Mouse (Mus musculus): Measurements from ENCODE around the gene Alcam. TPM values are rescaled to one million over a fixed set of nuclear protein-coding genes. Genes with fewer than 3 reads are reported as not detected.
A peak's percentile ranks its signal among the peaks of the same experiment; 100 is the strongest.

Gene Alcam
- total RNA-seq, 2 experiments from 2014 or later: 26.3 to 34.3 TPM

GRCm38 (mm10) chr16:52443635-52444505 is 10.0 kb downstream of the Alcam start:
- no peak for ATAC-seq (replicated peaks; ENCODE audit: poor library complexity)

GRCm38 (mm10) chr16:52443055-52443454 is 10.8 kb downstream of the Alcam start:
- no peak for ATAC-seq (replicated peaks; ENCODE audit: poor library complexity)

DNA sequence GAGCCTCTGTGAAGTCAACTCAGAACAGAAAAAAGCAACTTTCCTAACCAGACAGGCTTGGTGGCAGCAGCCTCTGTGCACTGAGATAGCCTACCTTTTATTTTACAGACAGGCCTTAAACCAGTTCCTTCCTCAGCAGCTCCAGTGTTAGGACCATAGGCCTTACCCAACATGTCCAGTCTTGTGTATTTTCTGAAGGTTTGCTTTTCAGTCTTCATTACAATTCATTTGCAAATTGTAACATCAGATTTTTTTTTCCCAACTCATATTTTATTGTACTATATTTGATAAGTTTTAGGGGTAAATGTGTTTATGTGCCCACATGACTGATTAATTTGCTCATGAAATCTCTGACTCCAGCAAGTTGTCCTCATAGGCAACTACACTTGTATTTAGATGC is 14.3 kb downstream of the Alcam start:
- no peak for ATAC-seq (replicated peaks; ENCODE audit: poor library complexity)

GRCm38 (mm10) chr16:52439007-52439406 is 14.9 kb downstream of the Alcam start:
- no peak for ATAC-seq (replicated peaks; ENCODE audit: poor library complexity)

- no peak for ATAC-seq (replicated peaks; ENCODE audit: poor library complexity)
Measured at GRCm38 (mm10) chr16:52438216-52438904, 15.5 kb downstream of the Alcam start.

GRCm38 (mm10) chr16:52433189-52433588 is 20.7 kb downstream of the Alcam start:
- ATAC-seq (replicated peaks; ENCODE audit: poor library complexity): no peak

GRCm38 (mm10) chr16:52432072-52432471 is 21.8 kb downstream of the Alcam start:
- no peak for ATAC-seq (replicated peaks; ENCODE audit: poor library complexity)

DNA sequence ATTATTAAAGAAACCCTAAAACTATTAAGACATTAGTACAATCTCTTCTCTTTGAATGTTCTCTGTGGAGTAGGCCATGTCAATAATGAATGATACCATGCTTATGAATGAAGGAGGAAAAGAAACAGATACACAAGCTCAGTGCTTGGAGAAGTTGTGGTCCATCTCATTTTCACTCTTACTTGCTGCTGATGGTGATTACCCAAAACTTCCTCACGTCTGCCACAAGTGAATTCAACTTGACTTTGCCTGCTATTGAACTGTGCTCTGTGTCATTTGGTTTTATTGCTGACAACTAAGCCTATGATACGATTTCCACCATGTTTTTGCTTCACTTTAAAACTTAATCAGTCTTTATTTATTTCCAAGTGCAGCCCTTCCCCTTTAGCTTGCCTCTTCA is 22.3 kb downstream of the Alcam start:
- ATAC-seq (replicated peaks; ENCODE audit: poor library complexity): peak; percentile 42

DNA sequence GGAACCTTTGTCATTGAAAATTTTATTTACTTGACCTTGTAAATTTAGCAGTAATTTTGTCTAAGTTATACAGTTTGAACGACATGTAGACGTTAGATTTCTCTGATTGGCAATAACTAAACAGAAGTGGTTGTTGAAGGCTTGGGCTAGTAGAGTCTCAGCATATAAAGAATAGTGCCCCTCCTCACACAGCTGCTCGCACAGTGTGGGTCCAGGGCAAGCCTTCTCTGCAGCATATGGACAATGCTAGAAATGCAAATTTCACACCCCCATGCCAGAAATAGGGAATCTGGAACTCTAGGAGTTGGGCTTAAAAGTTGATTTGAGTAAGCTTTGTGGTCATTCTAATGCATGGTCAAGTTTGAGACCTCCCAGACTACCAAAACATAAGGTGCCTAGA is 23.8 kb downstream of the Alcam start:
- no peak for ATAC-seq (replicated peaks; ENCODE audit: poor library complexity)

DNA sequence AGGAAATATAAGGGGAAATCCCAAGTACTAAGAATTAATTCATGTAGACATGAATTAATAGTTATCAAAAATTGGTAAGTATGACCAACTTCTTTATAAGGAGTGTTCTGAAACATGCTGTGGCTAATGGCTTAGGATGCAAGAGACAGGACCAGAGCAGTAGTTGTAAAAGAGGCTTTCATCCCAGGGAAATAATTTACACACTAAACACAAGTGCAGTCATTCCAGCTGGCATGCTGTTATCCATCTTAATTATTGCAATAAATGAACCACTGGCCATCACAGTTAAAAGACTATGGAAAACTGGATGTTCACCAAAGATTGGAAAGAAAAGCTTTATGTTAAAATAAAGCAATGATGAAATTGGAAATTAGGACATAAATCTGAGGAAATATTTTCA is 24.2 kb downstream of the Alcam start:
- no peak for ATAC-seq (replicated peaks; ENCODE audit: poor library complexity)

DNA sequence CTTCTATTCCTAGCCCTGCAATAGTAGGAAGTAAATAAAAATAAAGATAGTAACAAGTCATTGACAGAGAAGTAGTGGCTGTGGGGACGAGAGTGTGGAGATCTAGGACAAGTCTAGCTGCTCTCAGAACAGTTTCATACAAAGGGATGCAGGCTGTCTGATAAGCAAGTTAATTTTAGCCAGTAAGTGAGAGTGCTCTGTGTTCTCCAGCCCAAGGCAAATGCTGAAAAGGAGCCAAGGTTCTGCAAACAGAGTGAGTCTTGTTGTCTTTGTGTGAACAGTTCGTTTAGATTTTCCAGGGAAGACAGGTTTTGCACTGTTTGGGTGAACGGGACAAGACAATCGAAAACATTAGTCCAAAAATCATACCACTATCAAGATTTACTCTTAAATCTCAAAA is 25.4 kb downstream of the Alcam start:
- ATAC-seq (replicated peaks; ENCODE audit: poor library complexity): no peak

GRCm38 (mm10) chr16:52418568-52419158 is 35.2 kb downstream of the Alcam start:
- ATAC-seq (replicated peaks; ENCODE audit: poor library complexity): peak; percentile 73

GRCm38 (mm10) chr16:52417982-52418381 is 35.9 kb downstream of the Alcam start:
- peak; percentile 81 for ATAC-seq (replicated peaks; ENCODE audit: poor library complexity)

GRCm38 (mm10) chr16:52417146-52417545 is 36.7 kb downstream of the Alcam start:
- ATAC-seq (replicated peaks; ENCODE audit: poor library complexity): peak; percentile 53

- ATAC-seq (replicated peaks; ENCODE audit: poor library complexity): peak; percentile 44
Measured at GRCm38 (mm10) chr16:52413714-52414113, 40.2 kb downstream of the Alcam start.

GRCm38 (mm10) chr16:52406072-52406471 is 47.8 kb downstream of the Alcam start:
- ATAC-seq (replicated peaks; ENCODE audit: poor library complexity): no peak

GRCm38 (mm10) chr16:52405272-52405671 is 48.6 kb downstream of the Alcam start:
- no peak for ATAC-seq (replicated peaks; ENCODE audit: poor library complexity)

DNA sequence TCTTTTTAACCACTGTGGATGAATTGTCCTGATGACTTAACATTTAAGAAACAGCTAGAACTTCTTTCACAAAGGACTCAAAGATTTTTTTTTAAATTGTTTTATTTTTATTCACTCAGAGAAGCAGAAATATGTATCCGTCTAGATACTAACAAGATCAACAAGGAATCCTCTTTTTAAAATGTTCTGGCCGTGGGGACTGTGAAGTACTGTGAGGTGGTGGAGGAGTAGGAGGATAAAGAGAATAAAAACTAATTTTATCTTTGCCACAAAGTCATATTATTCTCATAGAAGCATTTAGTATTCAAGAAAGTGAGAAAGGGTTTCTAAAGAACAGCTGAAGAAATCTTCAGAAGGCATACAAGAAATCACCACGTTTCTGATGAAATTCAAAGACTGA is 54.8 kb downstream of the Alcam start:
- no peak for ATAC-seq (replicated peaks; ENCODE audit: poor library complexity)

- no peak for ATAC-seq (replicated peaks; ENCODE audit: poor library complexity)
Measured at GRCm38 (mm10) chr16:52386781-52387300, 67.0 kb downstream of the Alcam start.

- ATAC-seq (replicated peaks; ENCODE audit: poor library complexity): no peak
Measured at GRCm38 (mm10) chr16:52383456-52384185, 70.3 kb downstream of the Alcam start.
